Mouse (Mus musculus) liver, embryonic 12.5 days (tissue): ENCODE data around the gene Scn5a. TPM values are rescaled to one million over a fixed set of nuclear protein-coding genes. Genes with fewer than 3 reads are reported as not detected.

ENCODE experiments used
- ATAC-seq: fragments of 200-750 bp; cut with Nextera tagmentation; 2 replicates; pipeline ENCODE4 v1.8.0; 2017; ENCODE audit warnings: moderate number of reproducible peaks, mild to moderate bottlenecking, moderate library complexity
- H3K27ac ChIP-seq: fragments of 300-500 bp; sonication (generic); 2 replicates; pipeline ENCODE4 v1.5.1; 2016; ENCODE audit warnings: mild to moderate bottlenecking
- H3K27me3 ChIP-seq: fragments of 300-500 bp; sonication (generic); replicated peaks from 2 replicates; pipeline ENCODE4 v1.6.1; 2016; ENCODE audit warnings: mild to moderate bottlenecking, moderate library complexity
- H3K36me3 ChIP-seq: fragments of 300-500 bp; sonication (generic); 2 replicates; pipeline ENCODE4 v1.6.1; 2016; ENCODE audit warnings: mild to moderate bottlenecking, moderate library complexity
- H3K4me1 ChIP-seq: fragments of 300-500 bp; sonication (generic); 2 replicates; pipeline ENCODE4 v1.6.1; 2016
- H3K4me2 ChIP-seq: fragments of 300-500 bp; sonication (generic); 2 replicates; pipeline ENCODE4 v1.6.1; 2016; ENCODE audit warnings: mild to moderate bottlenecking, moderate library complexity
- H3K4me3 ChIP-seq: fragments of 300-500 bp; sonication (generic); 2 replicates; pipeline ENCODE4 v1.5.1; 2016; ENCODE audit warnings: mild to moderate bottlenecking, moderate library complexity
- H3K9ac ChIP-seq: fragments of 300-500 bp; sonication (generic); 2 replicates; pipeline ENCODE4 v1.6.1; 2016; ENCODE audit warnings: mild to moderate bottlenecking, moderate library complexity
- H3K9me3 ChIP-seq: fragments of 300-500 bp; sonication (generic); replicated peaks from 2 replicates; pipeline ENCODE4 v1.6.1; 2016; ENCODE audit warnings: mild to moderate bottlenecking, moderate library complexity
- WGBS: fragments of 180-500 bp; shearing (Covaris S2); methylation state at CpG from one replicate; pipeline ENCODE4 v1.1.7; 2016; ENCODE audit not compliant: insufficient replicate concordance; 5-methylcytosine and 5-hydroxymethylcytosine counted together
- polyA plus RNA-seq: library from polyadenylated mRNA; unstranded; fragments of >200 nt; fragmentation: Nextera tagmentation; extraction: Ambion mirVana; gene quantifications from 2 replicates; pipeline ENCODE4 v1.2.1, GENCODE M21; 2016

Scn5a gene
- polyA plus RNA-seq, 1 experiment from 2014 or later = 0.02 TPM

- Histone ChIP-seq H3K36me3 (peaks cover 4% of the 10 kb centered on the region; the same call in 1 of the 2 replicates), H3K27ac (no peak overlapping the region), H3K9ac (no peak overlapping the region), H3K4me2 (no peak overlapping the region), H3K4me3 (no peak overlapping the region), H3K4me1 (peaks cover 52% of the 10 kb centered on the region), H3K9me3 (no peaks in the 10 kb centered on the region), H3K27me3 (peaks cover 5% of the 10 kb centered on the region; the same call in 1 of the 2 replicates)
- WGBS = 71% methylated on average over 9 of the region's 9 CpGs
- no peak for ATAC-seq
These were observed 105.1 kb downstream of the Scn5a start for GRCm38 (mm10) chr9:119473608-119474164.

- no peaks in the 10 kb centered on the region for H3K9me3 ChIP-seq
- peaks cover 59% of the 10 kb centered on the region for H3K4me1 ChIP-seq
- WGBS = 77% methylated on average over 1 of the region's 1 CpGs
- peaks cover 7% of the 10 kb centered on the region for H3K36me3 ChIP-seq
- no peak overlapping the region for H3K4me2 ChIP-seq
- H3K4me3 ChIP-seq = no peak overlapping the region
- ATAC-seq = no peak
- peaks cover 5% of the 10 kb centered on the region; the same call in 1 of the 2 replicates for H3K27me3 ChIP-seq
- H3K9ac ChIP-seq = no peak overlapping the region
- no peak overlapping the region for H3K27ac ChIP-seq
These were observed 105.8 kb downstream of the Scn5a start for GRCm38 (mm10) chr9:119473011-119473410.

- WGBS = 75% methylated on average over 11 of the region's 11 CpGs
- Histone ChIP-seq H3K9ac (no peak overlapping the region), H3K4me3 (no peak overlapping the region), H3K4me2 (no peak overlapping the region), H3K36me3 (peaks cover 13% of the 10 kb centered on the region), H3K4me1 (peaks cover 59% of the 10 kb centered on the region), H3K9me3 (no peaks in the 10 kb centered on the region), H3K27ac (no peak overlapping the region), H3K27me3 (peaks cover under 1% of the 10 kb centered on the region; the same call in 1 of the 2 replicates)
- no peak for ATAC-seq
These were observed 106.4 kb downstream of the Scn5a start for GRCm38 (mm10) chr9:119472412-119472918.

- Histone ChIP-seq H3K9me3 (no peaks in the 10 kb centered on the region), H3K4me1 (peaks cover 52% of the 10 kb centered on the region), H3K27ac (peak overlapping the region; percentile 14; the same call in 1 of the 2 replicates), H3K27me3 (no peaks in the 10 kb centered on the region), H3K36me3 (peaks cover 35% of the 10 kb centered on the region), H3K9ac (no peak overlapping the region; the same call in 1 of the 2 replicates), H3K4me3 (no peak overlapping the region), H3K4me2 (peak overlapping the region; percentile 37)
- WGBS = 51% methylated on average over 8 of the region's 8 CpGs
- ATAC-seq = peak; percentile 93
These were observed 109.0 kb downstream of the Scn5a start for GRCm38 (mm10) chr9:119469691-119470353.

GRCm38 (mm10) chr9:119465595-119465994 lies 113.2 kb downstream of the Scn5a start:
- WGBS = 76% methylated on average over 7 of the region's 7 CpGs
- Histone ChIP-seq H3K9me3 (no peaks in the 10 kb centered on the region), H3K36me3 (peaks cover 74% of the 10 kb centered on the region), H3K27me3 (no peaks in the 10 kb centered on the region), H3K4me1 (peaks cover 26% of the 10 kb centered on the region), H3K27ac (no peak overlapping the region), H3K9ac (no peak overlapping the region), H3K4me2 (no peak overlapping the region), H3K4me3 (no peak overlapping the region)
- no peak for ATAC-seq

GRCm38 (mm10) chr9:119465056-119465455 lies 113.8 kb downstream of the Scn5a start:
- Histone ChIP-seq H3K4me2 (no peak overlapping the region), H3K9ac (no peak overlapping the region), H3K9me3 (no peaks in the 10 kb centered on the region), H3K4me3 (no peak overlapping the region), H3K27me3 (no peaks in the 10 kb centered on the region), H3K4me1 (peaks cover 21% of the 10 kb centered on the region), H3K36me3 (peaks cover 73% of the 10 kb centered on the region), H3K27ac (no peak overlapping the region)
- 84% methylated on average over 6 of the region's 6 CpGs for WGBS
- no peak for ATAC-seq

- peak; percentile 43; the same call in 1 of the 2 replicates for ATAC-seq
- Histone ChIP-seq H3K4me3 (no peak overlapping the region), H3K36me3 (peaks cover 82% of the 10 kb centered on the region), H3K9me3 (no peaks in the 10 kb centered on the region), H3K9ac (no peak overlapping the region), H3K4me1 (no peaks in the 10 kb centered on the region), H3K27me3 (no peaks in the 10 kb centered on the region), H3K4me2 (no peak overlapping the region), H3K27ac (no peak overlapping the region)
- 47% methylated on average over 8 of the region's 8 CpGs for WGBS
These were observed 118.4 kb downstream of the Scn5a start for GRCm38 (mm10) chr9:119460410-119460809.

GRCm38 (mm10) chr9:119457122-119457521 lies 121.7 kb downstream of the Scn5a start:
- no peak overlapping the region for H3K4me2 ChIP-seq
- no peaks in the 10 kb centered on the region for H3K9me3 ChIP-seq
- 82% methylated on average over 14 of the region's 14 CpGs for WGBS
- no peak overlapping the region for H3K9ac ChIP-seq
- no peak overlapping the region for H3K4me3 ChIP-seq
- ATAC-seq = no peak
- no peak overlapping the region for H3K27ac ChIP-seq
- no peaks in the 10 kb centered on the region for H3K27me3 ChIP-seq
- no peaks in the 10 kb centered on the region for H3K4me1 ChIP-seq
- peaks cover 77% of the 10 kb centered on the region for H3K36me3 ChIP-seq

GRCm38 (mm10) chr9:119455967-119456366 lies 122.8 kb downstream of the Scn5a start:
- 88% methylated on average over 14 of the region's 14 CpGs for WGBS
- ATAC-seq = no peak

GRCm38 (mm10) chr9:119445737-119446136 lies 133.1 kb downstream of the Scn5a start:
- H3K9me3 ChIP-seq = no peaks in the 10 kb centered on the region
- H3K4me1 ChIP-seq = peaks cover 21% of the 10 kb centered on the region
- WGBS = 16% methylated on average over 6 of the region's 6 CpGs
- peak overlapping the region; percentile 84 for H3K9ac ChIP-seq
- no peak for ATAC-seq
- peaks cover 46% of the 10 kb centered on the region for H3K36me3 ChIP-seq
- peak overlapping the region; percentile 91 for H3K4me2 ChIP-seq
- H3K27ac ChIP-seq = peak overlapping the region; percentile 82; the same call in 1 of the 2 replicates
- no peaks in the 10 kb centered on the region for H3K27me3 ChIP-seq
- H3K4me3 ChIP-seq = peak overlapping the region; percentile 79

More at GRCm38 (mm10) chr9:119455967-119456366, 122.8 kb downstream of the Scn5a start:
- H3K4me2 ChIP-seq = no peak overlapping the region
- peaks cover 80% of the 10 kb centered on the region for H3K36me3 ChIP-seq
- H3K4me1 ChIP-seq = no peaks in the 10 kb centered on the region
- H3K4me3 ChIP-seq = no peak overlapping the region
- no peak overlapping the region for H3K9ac ChIP-seq
- no peak overlapping the region for H3K27ac ChIP-seq
- H3K27me3 ChIP-seq = no peaks in the 10 kb centered on the region
- H3K9me3 ChIP-seq = no peaks in the 10 kb centered on the region

GRCm38 (mm10) chr9:119444738-119445429 lies 133.9 kb downstream of the Scn5a start, which contains the start of gene Exog:
Gene Exog (plus strand): TSS chr9:119444943.
- H3K4me2 ChIP-seq = peak within 1 kb of the TSS; percentile 91
- peak within 1 kb of the TSS; percentile 82 for H3K27ac ChIP-seq
- H3K9ac ChIP-seq = peak within 1 kb of the TSS; percentile 84

More at GRCm38 (mm10) chr9:119444738-119445429, 133.9 kb downstream of the Scn5a start, which contains the start of gene Exog:
- peak within 1 kb of the TSS; percentile 79 for H3K4me3 ChIP-seq
- peaks cover 21% of the 10 kb centered on the region for H3K4me1 ChIP-seq
- no peaks in the 10 kb centered on the region for H3K9me3 ChIP-seq
- no peaks in the 10 kb centered on the region for H3K27me3 ChIP-seq
- peaks cover 37% of the 10 kb centered on the region for H3K36me3 ChIP-seq
- ATAC-seq = peak; percentile 91
- WGBS = under 1% methylated on average over 52 of the region's 52 CpGs
